Mouse (Mus musculus) hindbrain, embryonic 11.5 days (tissue): ENCODE data around the gene Ccdc157. TPM values are rescaled to one million over a fixed set of nuclear protein-coding genes. Genes with fewer than 3 reads are reported as not detected.
A peak's percentile ranks its signal among the peaks of the same experiment; 100 is the strongest.
"Not testable (repeated sequence)": the region's sequence is repeated elsewhere in the genome, so short reads cannot be mapped to it uniquely, and the experiment has no call there.

Experiments
- ATAC-seq: fragments of 200-750 bp; cut with Nextera tagmentation; 2 replicates; pipeline ENCODE4 v1.8.0; 2017; ENCODE audit warnings: mild to moderate bottlenecking, moderate TSS enrichment, moderate library complexity; ENCODE audit not compliant: low FRiP score
- DNase-seq: peaks from one replicate; pipeline ENCODE4 v3.0.0-alpha.2; 2015; ENCODE audit warnings: low spot score
- H3K27ac ChIP-seq: fragments of 300-500 bp; sonication (generic); 2 replicates; pipeline ENCODE4 v1.5.1; 2014; ENCODE audit warnings: mild to moderate bottlenecking, low read depth, low read length
- H3K27me3 ChIP-seq: fragments of 300-500 bp; sonication (generic); 2 replicates; pipeline ENCODE4 v1.6.1; 2014; ENCODE audit warnings: mild to moderate bottlenecking, low read length, moderate library complexity, mixed read lengths; ENCODE audit not compliant: control insufficient read depth, insufficient read depth
- H3K36me3 ChIP-seq: fragments of 300-500 bp; sonication (generic); 2 replicates; pipeline ENCODE4 v1.6.1; 2014; ENCODE audit warnings: mild to moderate bottlenecking, low read length, moderate library complexity, mixed read lengths; ENCODE audit not compliant: control insufficient read depth, insufficient read depth
- H3K4me1 ChIP-seq: fragments of 300-500 bp; sonication (generic); replicated peaks from 2 replicates; pipeline ENCODE4 v1.6.1; 2014; ENCODE audit warnings: low read length, mixed read lengths; ENCODE audit not compliant: control insufficient read depth, insufficient read depth
- H3K4me2 ChIP-seq: fragments of 300-500 bp; sonication (generic); replicated peaks from 2 replicates; pipeline ENCODE4 v1.6.1; 2014; ENCODE audit warnings: mild to moderate bottlenecking, low read depth, low read length
- H3K4me3 ChIP-seq: fragments of 300-500 bp; sonication (generic); 2 replicates; pipeline ENCODE4 v1.5.1; 2014; ENCODE audit warnings: low read depth, low read length
- H3K9ac ChIP-seq: fragments of 300-500 bp; sonication (generic); 2 replicates; pipeline ENCODE4 v1.6.1; 2014; ENCODE audit warnings: low read depth, low read length
- H3K9me3 ChIP-seq: fragments of 300-500 bp; sonication (generic); 2 replicates; pipeline ENCODE4 v1.6.1; 2016; ENCODE audit warnings: low read length; ENCODE audit not compliant: control insufficient read depth
- WGBS: fragments of 180-500 bp; shearing (Covaris S2); extraction: QIAGEN DNeasy Blood & Tissue Kit; methylation state at CpG from one replicate; pipeline ENCODE4 v1.1.7; 2014; 5-methylcytosine and 5-hydroxymethylcytosine counted together
- polyA plus RNA-seq: library from polyadenylated mRNA; unstranded; fragments of >200 nt; fragmentation: Nextera tagmentation; extraction: Ambion mirVana; gene quantifications from 2 replicates; pipeline ENCODE4 v1.2.1, GENCODE M21; 2014

The Ccdc157 gene
- polyA plus RNA-seq, 1 experiment from 2014 or later, result 3.5 TPM

GRCm38 (mm10) chr11:4186486-4187317, 26.6 kb upstream of the Ccdc157 start, which contains the start of gene Tbc1d10a:
TSS of gene Tbc1d10a (plus strand) at chr11:4186789.
- H3K36me3 ChIP-seq, result no peaks in the 10 kb centered on the region
- no peaks in the 10 kb centered on the region; the same call in 1 of the 2 replicates for H3K4me1 ChIP-seq
- H3K27ac ChIP-seq, result no peak within 1 kb of the TSS
- peak within 1 kb of the TSS; percentile 84 for H3K4me2 ChIP-seq
- peak; percentile 97 for DNase-seq
- peak; percentile 99 for ATAC-seq
- WGBS, result 1% methylated on average over 67 of the region's 71 CpGs
- H3K9me3 ChIP-seq, result no peaks in the 10 kb centered on the region
- no peaks in the 10 kb centered on the region for H3K27me3 ChIP-seq
- H3K4me3 ChIP-seq, result peak within 1 kb of the TSS; percentile 61
- H3K9ac ChIP-seq, result peak within 1 kb of the TSS; percentile 77

DNA sequence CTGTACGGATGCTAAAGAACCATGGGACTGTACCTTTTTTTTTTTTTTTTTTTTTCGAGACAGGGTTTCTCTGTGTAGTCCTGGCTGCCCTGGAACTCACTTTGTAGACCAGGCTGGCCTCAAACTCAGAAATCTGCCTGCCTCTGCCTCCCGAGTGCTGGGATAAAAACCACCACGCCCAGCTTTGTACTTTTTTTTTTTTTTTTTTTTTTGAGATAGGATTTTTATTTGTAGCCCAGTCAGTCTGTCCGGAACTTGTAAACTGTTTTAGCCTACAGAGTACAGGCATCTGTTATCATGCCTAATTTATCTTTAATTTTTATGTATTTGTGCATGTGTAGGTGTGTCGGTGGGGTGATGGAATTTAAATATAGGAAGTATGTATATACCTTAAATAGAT, 25.4 kb upstream of the Ccdc157 start:
- DNase-seq, H3K4me2 ChIP-seq, H3K36me3 ChIP-seq, H3K9me3 ChIP-seq, H3K27me3 ChIP-seq, H3K9ac ChIP-seq, H3K27ac ChIP-seq, H3K4me1 ChIP-seq, ATAC-seq, H3K4me3 ChIP-seq: not testable (repeated sequence)
- WGBS, result 88% methylated on average over 6 of the region's 6 CpGs

GRCm38 (mm10) chr11:4184251-4184952, 24.3 kb upstream of the Ccdc157 start:
- Histone ChIP-seq H3K36me3 (0 out of 2 replicates have a peak, but pooled peaks cover 3% of the 10 kb centered on the region), H3K27me3 (no peaks in the 10 kb centered on the region), H3K4me3 (no peak overlapping the region), H3K9ac (no peak overlapping the region), H3K9me3 (no peaks in the 10 kb centered on the region), H3K27ac (no peak overlapping the region), H3K4me1 (no peaks in the 10 kb centered on the region; the same call in 1 of the 2 replicates), H3K4me2 (no peak overlapping the region)
- DNase-seq, result no peak
- ATAC-seq, result no peak
- 78% methylated on average over 4 of the region's 4 CpGs for WGBS

DNA sequence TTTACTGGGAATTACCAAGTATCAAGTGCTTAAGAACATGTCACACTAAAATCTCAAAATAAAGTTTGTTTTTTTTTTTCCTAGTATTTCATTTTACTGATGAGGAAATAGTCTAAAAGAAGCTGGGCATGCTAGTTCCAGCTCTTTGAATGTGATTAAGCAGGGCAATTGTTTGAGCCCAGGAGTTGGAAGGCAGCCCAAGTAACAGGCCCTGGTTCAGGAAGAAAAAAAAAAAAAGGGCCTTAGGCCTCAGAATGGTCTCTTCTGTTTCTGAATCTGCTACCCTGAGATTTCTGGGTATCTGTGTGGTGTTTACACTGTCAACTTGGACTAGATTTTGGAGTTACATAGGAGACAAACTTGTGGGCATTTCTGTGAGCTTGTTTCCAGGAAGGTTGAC, 23.4 kb upstream of the Ccdc157 start:
- H3K27me3 ChIP-seq, result no peaks in the 10 kb centered on the region
- ATAC-seq (no peak), DNase-seq (no peak)
- no peak overlapping the region for H3K4me3 ChIP-seq
- H3K36me3 ChIP-seq, result peaks cover 3% of the 10 kb centered on the region; the same call in 1 of the 2 replicates
- no peaks in the 10 kb centered on the region for H3K9me3 ChIP-seq
- no peaks in the 10 kb centered on the region; the same call in 1 of the 2 replicates for H3K4me1 ChIP-seq
- H3K9ac ChIP-seq, result no peak overlapping the region
- no peak overlapping the region for H3K27ac ChIP-seq
- no peak overlapping the region for H3K4me2 ChIP-seq

- DNase-seq, result no peak
- 23% methylated on average over 1 of the region's 1 CpGs for WGBS
- H3K4me1 ChIP-seq, result no peaks in the 10 kb centered on the region
- no peak overlapping the region for H3K4me2 ChIP-seq
- H3K36me3 ChIP-seq, result peaks cover 10% of the 10 kb centered on the region
- H3K27ac ChIP-seq, result no peak overlapping the region
- H3K4me3 ChIP-seq, result no peak overlapping the region
- ATAC-seq, result no peak
- no peaks in the 10 kb centered on the region for H3K27me3 ChIP-seq
- no peak overlapping the region for H3K9ac ChIP-seq
- H3K9me3 ChIP-seq, result no peaks in the 10 kb centered on the region
Observed at GRCm38 (mm10) chr11:4182061-4182460, 22.0 kb upstream of the Ccdc157 start.

DNA sequence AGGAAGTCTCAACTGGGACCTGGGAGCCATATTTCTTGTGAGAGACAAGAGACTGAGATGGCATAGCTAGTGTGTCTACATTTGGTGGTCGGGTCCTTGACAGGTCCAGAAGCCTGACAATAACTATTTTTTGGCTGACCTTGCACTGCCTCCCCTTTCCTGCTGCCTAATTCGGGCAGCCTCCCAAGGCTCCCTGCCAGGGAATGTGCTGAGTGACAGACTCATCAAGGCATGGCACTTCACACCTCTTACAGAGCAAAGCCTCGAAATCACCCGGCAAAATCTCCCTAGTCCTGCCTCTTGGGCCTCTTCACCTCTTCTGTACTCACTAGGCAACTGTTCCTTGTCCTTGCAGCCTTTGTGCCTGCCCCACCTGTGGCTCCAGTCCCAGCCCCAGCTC, 17.6 kb upstream of the Ccdc157 start:
- ATAC-seq (no peak), DNase-seq (no peak)
- peaks cover 40% of the 10 kb centered on the region for H3K36me3 ChIP-seq
- H3K9me3 ChIP-seq, result no peaks in the 10 kb centered on the region
- H3K27me3 ChIP-seq, result no peaks in the 10 kb centered on the region
- no peak overlapping the region for H3K27ac ChIP-seq
- H3K4me3 ChIP-seq, result no peak overlapping the region
- WGBS, result 84% methylated on average over 4 of the region's 4 CpGs
- H3K9ac ChIP-seq, result no peak overlapping the region
- H3K4me1 ChIP-seq, result no peaks in the 10 kb centered on the region
- H3K4me2 ChIP-seq, result no peak overlapping the region

GRCm38 (mm10) chr11:4174586-4174985, 14.5 kb upstream of the Ccdc157 start:
- ATAC-seq (no peak), DNase-seq (no peak)
- H3K4me2 ChIP-seq, result no peak overlapping the region
- H3K27me3 ChIP-seq, result no peaks in the 10 kb centered on the region
- no peak overlapping the region for H3K27ac ChIP-seq
- H3K9ac ChIP-seq, result no peak overlapping the region
- H3K36me3 ChIP-seq, result peaks cover 37% of the 10 kb centered on the region
- H3K4me3 ChIP-seq, result no peak overlapping the region
- WGBS, result 91% methylated on average over 5 of the region's 5 CpGs
- no peaks in the 10 kb centered on the region for H3K4me1 ChIP-seq
- no peaks in the 10 kb centered on the region for H3K9me3 ChIP-seq

- Histone ChIP-seq H3K4me3 (no peak overlapping the region), H3K36me3 (peaks cover 17% of the 10 kb centered on the region), H3K27me3 (no peaks in the 10 kb centered on the region), H3K9me3 (no peaks in the 10 kb centered on the region), H3K9ac (no peak overlapping the region), H3K4me1 (peaks cover 6% of the 10 kb centered on the region; the same call in 1 of the 2 replicates), H3K27ac (no peak overlapping the region), H3K4me2 (no peak overlapping the region)
- DNase-seq, result no peak
- WGBS, result 93% methylated on average over 7 of the region's 7 CpGs
- no peak for ATAC-seq
Observed at GRCm38 (mm10) chr11:4166467-4167090, 6.5 kb upstream of the Ccdc157 start.
